Mouse (Mus musculus): ENCODE measurements at regions not wholly inside any gene's neighbourhood (a gene's known extent, or its start where the extent isn't known, plus 50 kb on each side); places are given as distances from the start of the nearest gene placed in this dataset.

DNA sequence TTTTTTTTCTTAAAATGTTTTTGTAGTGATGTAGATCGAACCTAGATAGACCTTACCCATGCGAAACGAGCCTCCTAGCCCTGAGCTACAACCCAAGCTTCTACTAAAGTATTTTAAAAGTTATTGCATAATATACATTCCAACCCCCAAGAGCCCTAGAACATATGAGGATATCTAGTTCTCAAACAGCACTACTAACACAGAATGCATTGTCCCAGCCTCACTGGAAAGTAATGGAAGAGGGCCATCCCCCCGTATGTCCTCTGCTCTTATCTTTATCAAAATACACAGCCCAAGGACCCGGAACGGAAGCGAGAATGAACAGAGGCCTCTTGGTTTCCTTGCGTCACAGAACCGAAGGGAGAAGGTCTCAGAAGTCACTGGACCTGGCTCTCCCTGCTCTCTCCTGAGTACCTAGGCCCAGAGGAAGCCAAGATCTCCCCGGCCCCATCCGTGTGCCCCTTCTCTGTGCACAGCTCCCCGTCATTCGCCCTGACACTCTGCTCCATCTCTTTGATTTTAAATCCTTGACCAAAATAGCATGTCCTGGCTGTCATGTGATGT, 165.0 kb upstream of the Pkdcc start:
- TF ChIP-seq MAZ (IDR thresholded peaks at IDR 0.05; ENCODE audit: low read depth, low read length) (no peak), POLR2A (IDR thresholded peaks at IDR 0.05; ENCODE audit: low read depth, low read length) (no peak), ZNF384 (IDR thresholded peaks at IDR 0.05; ENCODE audit: low read depth, low read length) (no peak), CTCF (conservative IDR thresholded peaks at IDR 0.05 in 1 of 2, IDR thresholded peaks at IDR 0.05 in 1 of 2; ENCODE audit: low read depth in 2 of 2, low read length in 2 of 2) (no peak), EP300 (IDR thresholded peaks at IDR 0.05; ENCODE audit: low read length) (no peak), ELF1 (IDR thresholded peaks at IDR 0.05; ENCODE audit: low read depth, low read length) (no peak), MAFK (IDR thresholded peaks at IDR 0.05; ENCODE audit: insufficient replicate concordance, low read length) (no peak), BHLHE40 (IDR thresholded peaks at IDR 0.05; ENCODE audit: low read depth, low read length) (no peak), ZKSCAN1 (IDR thresholded peaks at IDR 0.05; ENCODE audit: borderline replicate concordance, low read depth, low read length) (no peak), MXI1 (IDR thresholded peaks at IDR 0.05; ENCODE audit: low read depth, low read length) (no peak)

Data from CH12.LX (cell line).